Comparison of ENCODE assay signal across 7 mouse cellular contexts in genomic region chr2:165778927-165779326, GRCm38 (mm10).
DNase-seq lines count a peak whose midpoint lies in the region; ATAC-seq lines count a peak whose summit lies in the region.

No protein-coding gene starts in this region.

- no peak overlapping the region for H3K4me2 ChIP-seq in intestine, embryonic 14.5 days (ENCODE audit: low read length)
- H3K4me2 ChIP-seq in midbrain, embryonic 13.5 days (replicated peaks), result no peak overlapping the region

- H3K9ac ChIP-seq in intestine, embryonic 14.5 days (ENCODE audit: low read length), result no peak overlapping the region
- H3K9ac ChIP-seq in midbrain, embryonic 13.5 days (replicated peaks), result no peak overlapping the region

- no peaks in the 10 kb centered on the region for H3K27me3 ChIP-seq in intestine, embryonic 14.5 days (replicated peaks; ENCODE audit: control insufficient read depth, insufficient read depth, low read length)
- no peaks in the 10 kb centered on the region for H3K27me3 ChIP-seq in midbrain, embryonic 13.5 days

- peaks cover 17% of the 10 kb centered on the region for H3K36me3 ChIP-seq in intestine, embryonic 14.5 days (ENCODE audit: control insufficient read depth, insufficient read depth, low read length)
- H3K36me3 ChIP-seq in midbrain, embryonic 13.5 days, result peaks cover 20% of the 10 kb centered on the region

- no peak overlapping the region for H3K4me3 ChIP-seq in intestine, embryonic 14.5 days (ENCODE audit: low read depth, low read length)
- no peak overlapping the region for H3K4me3 ChIP-seq in midbrain, embryonic 13.5 days (replicated peaks)

- peak; percentile 48; the same call in 1 of the 2 replicates for ATAC-seq in intestine, embryonic 14.5 days (replicated peaks; ENCODE audit: low FRiP score, low TSS enrichment, low read depth)
- ATAC-seq in midbrain, embryonic 13.5 days, result peak; percentile 75

- no peaks in the 10 kb centered on the region; the same call in 1 of the 2 replicates for H3K4me1 ChIP-seq in intestine, embryonic 14.5 days (replicated peaks; ENCODE audit: control insufficient read depth, insufficient read depth, low read length)
- H3K4me1 ChIP-seq in midbrain, embryonic 13.5 days (replicated peaks), result peaks cover 8% of the 10 kb centered on the region; the same call in 1 of the 2 replicates

- DNase-seq in adrenal gland, adult 18-20 months (ENCODE audit: low spot score in 2 of 2), result peak; percentile 61 to 68
- peak; percentile 60 to 83 for DNase-seq in cerebellum, postnatal 4 days (ENCODE audit: low spot score in 2 of 2)
- DNase-seq in gastrocnemius, adult 18-20 months (ENCODE audit: low spot score), result peak; percentile 74
- DNase-seq in intestine, embryonic 14.5 days (ENCODE audit: low spot score), result peak; percentile 88
- peak; percentile 58 to 90 for DNase-seq in left cerebral cortex, adult 9 months (ENCODE audit: low spot score in 2 of 2)
- peak; percentile 60 for DNase-seq in skeletal muscle tissue, adult 2 months (ENCODE audit: low read depth, low spot score)

- no peaks in the 10 kb centered on the region for H3K9me3 ChIP-seq in intestine, embryonic 14.5 days (ENCODE audit: control insufficient read depth, low read length)
- no peaks in the 10 kb centered on the region for H3K9me3 ChIP-seq in midbrain, embryonic 13.5 days

- WGBS in intestine, embryonic 14.5 days, result 23% methylated on average over 6 of the region's 6 CpGs
- WGBS in midbrain, embryonic 13.5 days, result 27% methylated on average over 6 of the region's 6 CpGs

- no peak overlapping the region for H3K27ac ChIP-seq in intestine, embryonic 14.5 days (ENCODE audit: low read depth)
- H3K27ac ChIP-seq in midbrain, embryonic 13.5 days, result peak overlapping the region; percentile 70
